Mouse (Mus musculus) adrenal gland, postnatal 36 days (tissue): ENCODE data around the gene Crygs. TPM values are rescaled to one million over a fixed set of nuclear protein-coding genes. Genes with fewer than 3 reads are reported as not detected.
"Not testable (repeated sequence)": the region's sequence is repeated elsewhere in the genome, so short reads cannot be mapped to it uniquely, and the experiment has no call there.

Experiments
- DNase-seq, 2 experiments: peaks; one replicate each; pipeline ENCODE4 v3.0.0; 2021; ENCODE audit warnings: mixed read lengths in 1 of 2
- total RNA-seq, 2 experiments: library from RNA; stranded (reverse); gene quantifications; 2 replicates each; pipeline ENCODE4 v1.2.3; 2021

The Crygs gene
- total RNA-seq, 2 experiments from 2014 or later = not detected

DNA sequence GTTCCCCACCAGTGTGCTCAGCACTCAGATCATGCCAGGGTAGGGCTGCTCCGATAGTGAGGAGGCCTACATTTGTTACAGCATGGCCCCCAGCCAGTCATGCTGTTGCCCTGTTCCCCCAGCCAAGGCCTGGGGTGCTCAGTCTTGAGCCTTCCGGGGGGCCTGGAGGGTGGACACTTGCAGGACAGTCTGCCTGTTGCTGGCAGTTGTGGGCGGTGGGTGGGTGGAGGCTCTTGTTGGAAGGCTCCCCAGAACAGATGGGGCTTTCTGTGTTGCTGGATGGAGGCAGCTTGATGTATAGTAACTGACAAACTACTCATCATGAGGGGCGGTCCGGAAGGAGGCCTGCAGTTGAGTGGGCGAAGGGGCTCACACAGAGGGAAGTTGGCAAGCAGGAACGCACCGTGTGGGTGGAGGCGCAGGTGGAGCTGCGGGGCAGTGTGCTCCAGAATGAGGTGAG is 21.4 kb downstream of the Crygs start:
- no peak for DNase-seq

DNA sequence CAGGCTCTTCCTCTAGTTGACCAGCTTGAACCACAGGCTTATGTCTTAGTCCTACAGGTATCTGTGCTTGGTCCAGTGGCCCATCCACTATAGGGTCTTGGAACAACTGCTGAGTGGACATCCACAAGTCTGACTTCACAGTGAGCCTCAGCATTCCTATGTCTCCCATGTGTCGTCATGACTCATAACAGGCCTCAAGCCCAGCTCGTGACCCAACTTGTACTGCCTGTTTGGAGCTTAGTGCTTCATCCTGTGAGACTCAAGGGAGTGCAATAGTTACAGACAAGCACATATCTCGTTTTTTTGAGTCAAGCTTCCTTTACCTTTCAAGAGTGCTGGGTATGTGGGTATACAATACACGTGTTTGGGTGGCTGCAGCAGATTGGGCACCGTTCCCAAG is 28.7 kb downstream of the Crygs start:
- no peak for DNase-seq

DNA sequence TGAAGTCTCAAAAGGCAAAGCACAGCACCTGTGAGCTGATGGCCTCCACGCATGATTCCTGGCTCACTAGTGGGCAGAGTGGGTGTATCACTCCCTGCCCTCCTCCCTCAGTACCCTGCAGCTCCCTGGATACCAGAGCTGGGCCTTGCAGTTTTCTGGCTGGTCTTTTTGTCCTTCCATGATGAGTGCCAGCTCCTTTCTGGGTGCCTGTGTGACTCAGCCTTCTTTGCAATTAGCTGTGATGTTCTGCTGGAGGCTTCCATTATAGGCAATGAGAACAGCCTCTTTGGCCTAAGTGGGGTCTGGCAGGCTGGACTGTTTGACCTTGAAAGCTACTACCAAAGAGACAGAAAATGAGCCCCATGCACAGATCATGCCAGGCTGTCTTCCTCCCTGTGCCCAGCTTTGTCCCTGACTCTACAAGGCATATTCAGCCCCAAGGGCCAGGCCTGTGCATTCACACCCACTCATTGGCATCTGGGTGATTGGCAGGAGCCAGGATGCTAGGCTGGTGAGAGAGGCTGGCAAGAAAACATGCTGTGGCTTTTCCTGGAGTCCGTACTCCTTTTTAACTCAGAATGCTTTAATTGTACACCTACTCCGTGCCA is 32.0 kb downstream of the Crygs start:
- DNase-seq = no peak

DNA sequence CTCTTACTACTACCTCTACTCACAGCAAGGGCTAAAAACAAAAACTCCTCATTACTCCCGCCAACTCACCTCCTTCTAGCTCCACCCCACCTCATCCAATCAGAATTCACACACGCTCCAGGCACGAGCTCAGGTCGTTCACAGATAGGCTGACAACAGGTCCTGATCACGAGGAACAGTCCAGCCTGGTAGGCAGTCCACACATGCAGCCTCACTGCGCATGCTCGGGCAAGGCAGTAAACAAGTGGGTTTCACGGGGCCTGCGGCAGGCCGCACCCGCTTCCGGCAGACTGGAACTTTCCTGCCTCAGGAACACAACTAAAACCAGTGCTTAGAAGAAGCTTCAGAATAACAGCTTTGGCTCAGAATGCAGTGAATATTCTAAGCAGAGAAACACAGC is 33.1 kb downstream of the Crygs start:
- not testable (repeated sequence) for DNase-seq

DNA sequence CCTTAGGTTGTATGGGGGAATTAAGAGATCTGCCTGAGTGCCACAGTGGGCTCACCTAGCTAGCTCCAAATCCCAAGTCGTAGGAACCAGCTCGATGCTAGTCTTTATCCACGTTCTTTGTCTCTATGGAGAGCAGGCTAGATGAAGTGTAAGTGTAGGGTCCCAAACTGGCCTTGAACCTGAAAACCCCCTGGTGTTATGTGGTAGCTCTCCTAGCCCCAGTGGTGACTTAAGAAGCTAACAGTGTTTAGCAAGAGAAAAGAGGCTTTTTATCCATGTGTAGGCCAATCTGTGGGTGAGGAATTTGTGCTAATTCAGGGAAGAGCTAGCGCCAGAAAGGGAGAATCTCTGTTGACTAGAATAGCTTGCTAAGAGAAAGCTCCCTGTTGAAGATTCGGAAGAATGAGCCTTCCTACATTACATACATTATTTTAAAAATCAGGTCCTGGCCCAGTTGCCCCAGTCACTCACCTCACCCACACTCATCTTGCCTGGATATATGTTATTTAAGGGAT is 35.8 kb downstream of the Crygs start:
- no peak for DNase-seq

DNA sequence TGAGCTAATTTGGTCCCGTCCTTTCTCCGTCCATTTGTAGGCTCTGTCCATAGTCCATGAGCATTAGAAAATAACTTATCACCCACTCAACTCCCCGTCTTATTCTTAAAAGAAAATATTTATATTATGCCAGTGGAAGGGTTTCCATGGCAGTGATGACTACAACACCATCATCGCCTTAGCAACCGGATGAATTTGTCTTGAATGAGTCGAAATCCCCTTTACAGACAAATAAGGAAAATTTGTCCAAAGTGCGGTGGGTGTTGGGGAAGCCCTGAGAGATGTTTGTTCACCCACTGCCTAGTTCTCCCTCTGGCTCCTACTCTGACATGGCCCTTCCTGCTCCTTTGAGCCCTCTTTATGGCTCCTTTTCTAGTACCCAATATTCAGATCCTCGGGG is 42.7 kb downstream of the Crygs start:
- no peak for DNase-seq

DNA sequence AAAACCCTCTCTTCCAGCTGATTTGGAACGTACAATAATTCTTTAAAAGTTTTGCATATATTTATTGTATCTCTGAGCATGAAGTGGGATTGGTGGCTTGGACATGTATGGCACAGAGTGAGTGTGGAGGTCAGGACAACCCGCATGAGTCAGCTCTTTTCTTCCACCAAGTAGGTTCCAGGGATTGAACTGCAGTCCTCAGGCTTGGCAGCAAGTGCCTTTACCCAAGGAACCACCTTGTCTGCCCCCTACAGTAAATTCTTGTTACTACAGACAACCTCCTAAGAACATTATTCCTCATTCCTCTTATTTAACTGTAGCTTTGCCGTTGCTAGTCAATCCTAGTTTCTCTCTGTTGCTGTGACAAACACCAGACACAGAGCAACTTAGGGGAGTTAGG is 44.0 kb downstream of the Crygs start:
- DNase-seq = no peak

DNA sequence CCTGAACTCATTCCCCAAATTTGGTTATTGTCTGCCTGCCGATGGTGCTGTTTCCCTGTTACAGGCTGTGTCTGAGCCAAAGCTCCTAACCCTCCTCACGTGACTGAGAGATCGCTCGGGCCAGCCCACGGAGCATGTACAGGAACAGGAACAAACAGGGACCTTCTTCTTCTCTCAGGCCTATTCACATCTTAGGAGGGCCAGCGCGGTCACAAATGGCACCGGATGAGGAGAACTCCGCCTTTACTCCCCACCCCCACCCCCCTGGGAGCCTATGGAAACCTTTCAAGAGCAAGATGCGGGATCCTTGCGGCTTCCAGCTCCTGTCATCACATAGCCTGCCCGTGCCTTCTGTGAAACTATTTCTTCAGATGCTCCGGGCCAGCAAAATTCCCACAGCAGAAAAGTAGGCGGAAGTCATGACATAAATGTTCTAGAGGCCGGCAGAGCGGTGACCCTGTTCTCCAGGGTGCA is 44.6 kb downstream of the Crygs start:
- no peak for DNase-seq

DNA sequence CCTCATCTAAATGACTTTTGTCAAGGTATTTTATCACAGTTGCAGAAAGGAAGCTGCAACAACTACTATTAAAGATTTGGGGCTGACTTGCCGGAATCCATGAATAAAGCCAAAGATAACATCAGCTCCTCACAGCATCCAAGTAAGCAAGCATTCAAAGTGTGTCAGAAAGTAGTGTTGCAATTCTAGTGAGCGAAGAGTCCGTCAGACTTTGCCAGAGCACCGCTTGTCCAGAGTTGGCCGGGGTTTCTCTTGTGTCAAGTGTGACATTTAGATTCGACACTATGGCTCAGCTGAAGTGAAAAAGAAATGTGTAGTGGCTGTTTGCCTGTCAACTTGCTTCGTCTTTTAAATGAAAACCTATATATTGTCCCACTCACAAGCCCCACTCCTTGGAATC is 45.8 kb downstream of the Crygs start:
- no peak for DNase-seq

Other genes starting within 250 kb of the Crygs start
- 1 to 10 TPM; 2.2 to 2.9 TPM for gene Dgkg, start 154.4 kb downstream of the Crygs start, total RNA-seq
- 10 to 100 TPM; 17.7 to 24.9 TPM for gene Tbccd1, start 46.1 kb upstream of the Crygs start, total RNA-seq
- 10 to 100 TPM; 80.8 to 81.5 TPM for gene Dnajb11, start 46.3 kb upstream of the Crygs start, total RNA-seq
- 1 to 10 TPM; 1.6 to 7.1 TPM for gene Ahsg, start 79.7 kb upstream of the Crygs start, total RNA-seq
- 10 to 100 TPM in 1 of 2 experiments, 1 to 10 TPM in 1; 2.6 to 69.1 TPM for gene Fetub, start 106.8 kb upstream of the Crygs start, total RNA-seq
- gene Hrg, start 139.5 kb upstream of the Crygs start, total RNA-seq = under 1 TPM; 0.30 to 0.69 TPM
- 1 to 10 TPM; 3.7 to 9.0 TPM for gene Kng2, start 217.9 kb upstream of the Crygs start, total RNA-seq
- gene Kng1, start 246.3 kb upstream of the Crygs start, total RNA-seq = 1 to 10 TPM in 1 of 2 experiments, under 1 TPM in 1; 0.36 to 1.3 TPM